Mouse (Mus musculus): ENCODE data around the gene Ndufa6. TPM values are rescaled to one million over a fixed set of nuclear protein-coding genes. Genes with fewer than 3 reads are reported as not detected.

The Ndufa6 gene
- polyA plus RNA-seq, 1 experiment from 2014 or later, result 382 TPM

DNA sequence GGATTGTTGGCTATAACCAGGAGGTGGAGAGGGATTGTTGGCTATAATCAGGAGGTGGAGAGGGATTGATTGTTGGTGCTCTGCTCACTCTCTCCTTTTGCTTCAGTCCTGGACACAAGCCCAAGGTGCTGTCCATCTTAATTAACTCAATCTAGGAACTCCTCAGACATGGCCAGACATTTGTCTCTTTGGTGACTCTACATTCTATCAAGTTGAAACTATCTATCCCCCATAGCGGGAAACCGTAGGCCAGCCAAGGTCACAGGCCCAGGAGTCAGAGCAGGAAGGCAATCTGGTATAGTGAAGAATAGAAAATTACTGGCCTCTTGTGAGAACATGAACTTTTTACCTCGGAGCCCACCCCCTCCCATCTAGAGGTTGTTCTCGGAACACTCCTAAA lies 8.1 kb upstream of the Ndufa6 start:
- Histone ChIP-seq H3K36me3 (no peaks in the 10 kb centered on the region), H3K4me3 (no peak overlapping the region), H3K4me2 (no peak overlapping the region), H3K27me3 (0 out of 2 replicates have a peak, but pooled peaks cover 4% of the 10 kb centered on the region), H3K9me3 (no peaks in the 10 kb centered on the region), H3K27ac (no peak overlapping the region), H3K4me1 (replicated peaks) (peaks cover 5% of the 10 kb centered on the region; the same call in 1 of the 2 replicates), H3K9ac (no peak overlapping the region)
- ATAC-seq (ENCODE audit: low FRiP score), result no peak
- 90% methylated on average over 3 of the region's 4 CpGs for WGBS

DNA sequence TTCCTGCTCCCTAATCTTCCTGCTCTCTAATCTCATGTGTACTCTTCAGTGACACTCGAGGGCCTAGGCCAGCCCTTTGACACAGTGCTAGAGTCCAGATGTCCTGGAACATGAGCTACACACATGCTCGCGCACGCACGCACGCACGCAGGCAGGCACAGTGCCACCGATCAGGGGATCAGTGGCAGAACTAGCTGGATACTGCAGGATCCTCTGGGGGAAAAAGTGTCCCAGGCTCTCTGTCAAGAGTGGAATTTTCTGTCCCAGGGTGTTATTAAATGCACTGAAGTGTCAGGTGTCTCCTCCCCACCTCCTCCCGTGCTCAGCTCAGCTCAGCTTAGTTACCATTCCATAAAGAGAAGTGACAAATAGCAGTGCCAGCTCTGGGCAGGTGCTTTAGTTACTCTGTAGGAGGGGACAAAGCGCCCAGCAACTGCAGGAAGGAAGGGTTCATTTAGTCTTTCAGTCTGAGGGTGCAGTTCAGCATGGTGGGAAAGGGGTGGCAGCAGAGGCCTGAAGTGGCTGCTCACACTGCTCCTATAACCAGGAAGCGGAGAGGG lies 7.4 kb upstream of the Ndufa6 start:
- no peak for ATAC-seq (ENCODE audit: low FRiP score)
- no peaks in the 10 kb centered on the region for H3K36me3 ChIP-seq
- H3K4me1 ChIP-seq (replicated peaks), result peaks cover 5% of the 10 kb centered on the region; the same call in 1 of the 2 replicates
- H3K9me3 ChIP-seq, result no peaks in the 10 kb centered on the region
- no peak overlapping the region for H3K27ac ChIP-seq
- 82% methylated on average over 11 of the region's 11 CpGs for WGBS
- 0 out of 2 replicates have a peak, but pooled peaks cover 4% of the 10 kb centered on the region for H3K27me3 ChIP-seq
- H3K9ac ChIP-seq, result no peak overlapping the region
- H3K4me3 ChIP-seq, result no peak overlapping the region
- no peak overlapping the region for H3K4me2 ChIP-seq

DNA sequence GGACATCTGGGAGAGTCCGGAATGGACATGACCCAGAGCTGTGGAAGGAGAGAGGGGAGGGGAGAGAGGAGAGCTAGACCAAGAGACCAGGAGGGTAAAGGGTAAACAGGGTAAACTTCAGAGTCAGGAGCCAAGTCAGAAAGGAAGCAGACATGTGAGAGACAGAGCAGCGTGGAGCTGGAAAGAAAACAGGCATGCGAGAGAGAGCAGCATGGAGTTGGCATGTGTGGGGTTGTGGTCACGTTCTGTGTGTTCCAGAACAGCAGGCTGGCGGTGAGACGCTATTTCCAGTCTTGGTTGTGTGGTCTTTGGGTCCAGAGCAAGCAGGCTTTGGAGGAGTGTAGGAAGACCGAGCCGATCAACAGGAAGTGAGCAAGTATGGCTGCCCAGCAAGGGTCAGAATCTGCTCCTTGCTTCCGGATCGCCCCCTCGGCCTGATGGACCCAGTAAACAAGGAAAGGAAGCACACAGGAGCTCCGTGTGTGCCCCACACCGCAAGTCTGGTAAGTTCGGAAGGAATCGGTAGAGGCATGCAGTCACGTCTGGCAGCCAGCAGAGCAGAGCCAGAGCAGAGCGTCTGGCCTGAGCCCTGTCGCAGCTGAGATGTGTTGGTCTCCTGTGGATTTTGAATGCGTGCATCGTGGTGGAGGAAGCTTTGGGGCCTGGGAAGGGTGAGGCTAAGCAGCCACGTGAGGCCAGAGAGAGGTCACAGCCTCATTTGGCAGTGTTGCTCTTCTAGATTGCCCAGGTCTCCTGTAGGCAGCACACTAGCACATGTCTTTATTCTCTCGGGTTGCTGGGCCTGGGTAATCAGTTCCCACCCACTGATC lies 4.5 kb upstream of the Ndufa6 start:
- Histone ChIP-seq H3K4me1 (replicated peaks) (peaks cover 10% of the 10 kb centered on the region), H3K4me3 (no peak overlapping the region), H3K9me3 (no peaks in the 10 kb centered on the region), H3K27me3 (0 out of 2 replicates have a peak, but pooled peaks cover 4% of the 10 kb centered on the region), H3K9ac (0 out of 2 replicates have a peak overlapping the region, but pooled peaks have one; percentile 19), H3K4me2 (no peak overlapping the region), H3K36me3 (no peaks in the 10 kb centered on the region), H3K27ac (peak overlapping the region; percentile 12; the same call in 1 of the 2 replicates)
- no peak for ATAC-seq (ENCODE audit: low FRiP score)
- 64% methylated on average over 22 of the region's 22 CpGs for WGBS

DNA sequence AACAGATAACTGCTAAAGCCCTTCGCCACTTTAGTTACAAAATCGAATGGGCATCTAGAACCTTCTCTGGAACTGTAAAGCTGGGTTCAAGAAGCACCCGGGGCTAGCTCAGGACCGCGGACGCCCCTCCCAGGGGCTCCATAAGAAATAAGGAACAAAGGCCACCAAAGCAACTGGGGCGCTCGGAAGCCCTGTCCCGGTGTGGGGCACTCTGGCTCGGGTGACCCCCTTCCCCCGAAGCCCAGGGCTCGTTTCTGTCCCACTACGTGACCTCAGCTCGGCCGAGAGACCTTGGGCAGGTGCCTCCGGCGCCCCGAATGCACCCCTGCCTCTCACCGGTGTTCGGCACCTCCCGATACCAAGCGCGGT lies 393 bp downstream of the Ndufa6 start:
- Histone ChIP-seq H3K36me3 (peaks cover 24% of the 10 kb centered on the region), H3K9me3 (no peaks in the 10 kb centered on the region), H3K27me3 (0 out of 2 replicates have a peak, but pooled peaks cover 4% of the 10 kb centered on the region), H3K9ac (peak overlapping the region; percentile 95), H3K4me1 (replicated peaks) (peaks cover 28% of the 10 kb centered on the region), H3K27ac (peak overlapping the region; percentile 90), H3K4me2 (peak overlapping the region; percentile 86), H3K4me3 (peak overlapping the region; percentile 85)
- peak; percentile 65 for ATAC-seq (ENCODE audit: low FRiP score)
- 0% methylated on average over 23 of the region's 23 CpGs for WGBS

DNA sequence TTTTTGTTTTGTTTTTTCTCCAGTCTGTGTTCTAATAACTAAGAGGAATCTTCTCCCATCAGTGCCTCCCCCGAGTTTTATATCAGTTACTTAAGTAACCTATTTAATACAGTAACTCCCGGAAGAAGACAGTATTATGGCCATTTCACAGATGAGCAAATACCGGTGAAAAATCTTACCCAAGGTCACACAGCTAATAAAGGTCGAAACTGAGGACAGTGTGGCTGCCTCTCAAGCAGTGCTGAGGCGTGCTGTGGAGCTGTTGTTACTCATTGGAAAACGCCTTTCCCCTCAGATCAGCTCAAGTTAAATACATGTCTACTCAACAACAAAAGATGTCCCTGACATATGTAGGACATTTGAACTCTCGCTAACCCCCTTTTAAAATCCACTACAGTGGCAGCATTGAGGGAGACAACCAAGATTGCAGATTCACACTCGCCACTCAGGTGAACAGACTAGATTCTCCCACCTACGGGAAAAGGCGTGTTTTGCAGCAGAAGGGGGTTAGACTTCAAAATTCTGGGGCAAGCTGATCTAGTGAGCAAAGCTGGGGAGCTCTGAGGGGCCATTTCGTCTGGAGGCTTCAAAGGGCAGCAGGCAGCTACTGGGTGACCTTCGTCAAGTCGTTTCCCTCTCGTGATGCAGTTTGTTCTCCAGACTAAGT lies 911 bp downstream of the Ndufa6 start:
- peaks cover 29% of the 10 kb centered on the region for H3K36me3 ChIP-seq
- peak overlapping the region; percentile 95 for H3K9ac ChIP-seq
- H3K4me2 ChIP-seq, result peak overlapping the region; percentile 86
- no peaks in the 10 kb centered on the region for H3K9me3 ChIP-seq
- 0 out of 2 replicates have a peak, but pooled peaks cover 4% of the 10 kb centered on the region for H3K27me3 ChIP-seq
- H3K4me3 ChIP-seq, result peak overlapping the region; percentile 85
- ATAC-seq (ENCODE audit: low FRiP score), result no peak; the same call in 1 of the 2 replicates
- WGBS, result 31% methylated on average over 14 of the region's 14 CpGs
- H3K4me1 ChIP-seq (replicated peaks), result peaks cover 31% of the 10 kb centered on the region
- H3K27ac ChIP-seq, result peak overlapping the region; percentile 90

DNA sequence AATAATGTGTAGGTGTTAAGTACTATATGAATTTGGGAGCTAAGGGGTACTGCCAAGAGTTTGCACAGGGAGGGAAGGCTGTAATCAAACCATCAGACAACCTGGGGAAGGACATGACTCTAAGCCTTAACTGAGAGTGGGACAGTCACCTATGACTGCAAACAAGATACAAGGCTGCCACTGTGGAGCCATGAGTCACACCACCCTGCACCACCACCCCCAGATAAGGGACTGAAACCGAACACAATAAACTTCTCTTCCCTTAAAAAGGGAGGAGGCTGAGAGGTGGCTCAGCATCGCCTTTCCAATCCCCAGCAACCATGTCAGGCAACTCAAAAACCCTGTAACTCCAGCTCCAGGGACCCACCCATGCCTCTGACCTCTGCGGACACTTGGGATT lies 2.6 kb downstream of the Ndufa6 start:
- no peak for ATAC-seq (ENCODE audit: low FRiP score)
- H3K9me3 ChIP-seq, result no peaks in the 10 kb centered on the region
- no peak overlapping the region for H3K4me3 ChIP-seq
- H3K36me3 ChIP-seq, result peaks cover 36% of the 10 kb centered on the region
- H3K27ac ChIP-seq, result no peak overlapping the region
- H3K4me2 ChIP-seq, result no peak overlapping the region
- WGBS, result 92% methylated on average over 3 of the region's 3 CpGs
- H3K4me1 ChIP-seq (replicated peaks), result peaks cover 49% of the 10 kb centered on the region
- no peaks in the 10 kb centered on the region for H3K27me3 ChIP-seq
- H3K9ac ChIP-seq, result no peak overlapping the region

DNA sequence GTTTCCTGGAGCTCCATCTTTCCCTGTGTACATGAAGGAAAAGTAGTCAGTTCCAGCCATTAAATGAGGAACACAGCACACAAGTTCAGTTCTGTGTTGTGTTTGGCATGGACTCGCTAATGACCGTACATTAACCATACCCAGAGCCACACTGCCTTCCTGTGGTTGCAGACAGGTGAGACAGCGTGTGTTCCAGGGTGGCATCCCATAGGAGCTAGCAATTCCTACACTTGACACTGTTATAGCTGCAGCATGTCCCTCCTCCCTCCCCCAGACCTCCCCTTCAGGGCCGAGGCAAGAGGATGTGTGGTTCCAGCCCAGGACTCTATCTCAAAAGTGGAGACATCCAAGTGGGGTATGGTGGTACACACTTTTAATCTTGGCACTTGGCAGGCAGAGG lies 3.8 kb downstream of the Ndufa6 start:
- WGBS, result 96% methylated on average over 4 of the region's 4 CpGs
- no peak for ATAC-seq (ENCODE audit: low FRiP score)
- Histone ChIP-seq H3K9ac (no peak overlapping the region), H3K4me3 (no peak overlapping the region), H3K9me3 (no peaks in the 10 kb centered on the region), H3K27me3 (no peaks in the 10 kb centered on the region), H3K27ac (no peak overlapping the region), H3K4me2 (no peak overlapping the region), H3K4me1 (replicated peaks) (peaks cover 50% of the 10 kb centered on the region), H3K36me3 (peaks cover 36% of the 10 kb centered on the region)

DNA sequence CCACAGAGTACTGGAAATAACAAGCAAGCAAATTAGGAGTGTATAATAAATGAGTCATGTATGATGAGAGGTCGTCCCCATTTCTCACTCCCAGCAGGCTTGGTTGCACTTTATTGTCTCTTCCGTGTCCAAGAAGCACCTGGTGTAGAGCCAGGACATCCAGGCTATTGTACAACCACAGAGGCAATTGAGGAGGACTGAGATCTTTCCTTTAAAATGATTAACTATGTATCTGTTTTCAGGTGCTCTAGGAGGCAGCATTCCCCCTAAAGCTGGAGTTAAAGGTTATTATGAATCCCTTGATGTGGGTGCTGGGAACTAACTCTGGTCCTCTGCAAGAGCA lies 5.2 kb downstream of the Ndufa6 start:
- Histone ChIP-seq H3K9ac (no peak overlapping the region), H3K27ac (no peak overlapping the region), H3K4me2 (no peak overlapping the region), H3K9me3 (no peaks in the 10 kb centered on the region), H3K4me3 (no peak overlapping the region), H3K27me3 (no peaks in the 10 kb centered on the region), H3K4me1 (replicated peaks) (peaks cover 45% of the 10 kb centered on the region), H3K36me3 (peaks cover 36% of the 10 kb centered on the region)
- WGBS, result 92% methylated on average over 2 of the region's 2 CpGs
- ATAC-seq (ENCODE audit: low FRiP score), result no peak

DNA sequence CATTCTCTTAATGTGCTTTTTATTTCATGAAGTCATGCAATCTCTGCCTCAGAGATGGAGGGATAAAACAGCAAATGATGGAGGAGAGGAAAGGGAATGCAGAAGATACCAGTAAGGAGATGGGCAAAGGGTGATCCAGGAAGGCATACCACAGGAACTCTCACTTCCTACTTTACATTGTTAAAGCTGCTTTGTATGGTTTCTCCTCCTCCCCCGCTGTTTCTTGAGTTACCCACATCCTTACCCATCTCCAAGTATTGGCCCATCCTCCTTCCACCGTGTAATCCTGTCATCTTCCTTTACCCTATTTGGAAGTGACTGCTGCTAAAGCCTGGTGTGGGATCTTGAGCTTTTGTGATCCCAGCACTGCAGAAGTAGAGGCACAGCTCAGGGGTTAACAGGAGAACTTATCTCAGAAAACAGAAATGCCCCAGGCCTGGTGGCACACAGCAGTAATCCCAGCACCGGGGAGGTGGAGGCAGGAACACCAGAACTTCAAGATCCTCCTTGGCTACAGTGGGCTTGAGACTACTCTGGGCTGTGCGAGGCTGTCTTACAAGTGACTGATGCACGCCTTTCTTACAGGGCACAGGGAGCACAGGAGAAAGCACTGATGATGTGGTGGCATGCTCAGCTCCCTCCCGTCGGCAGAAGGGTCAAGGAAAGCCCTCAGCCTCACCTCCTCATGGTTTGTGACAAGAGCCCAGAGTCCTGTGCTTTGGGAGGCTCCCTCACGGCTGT lies 5.7 kb downstream of the Ndufa6 start:
- H3K4me2 ChIP-seq, result no peak overlapping the region
- ATAC-seq (ENCODE audit: low FRiP score), result no peak
- H3K9me3 ChIP-seq, result no peaks in the 10 kb centered on the region
- H3K27me3 ChIP-seq, result no peaks in the 10 kb centered on the region
- 87% methylated on average over 8 of the region's 8 CpGs for WGBS
- H3K36me3 ChIP-seq, result peaks cover 36% of the 10 kb centered on the region
- peaks cover 44% of the 10 kb centered on the region for H3K4me1 ChIP-seq (replicated peaks)
- peak overlapping the region; percentile 77; the same call in 1 of the 2 replicates for H3K9ac ChIP-seq
- no peak overlapping the region for H3K27ac ChIP-seq
- H3K4me3 ChIP-seq, result no peak overlapping the region

DNA sequence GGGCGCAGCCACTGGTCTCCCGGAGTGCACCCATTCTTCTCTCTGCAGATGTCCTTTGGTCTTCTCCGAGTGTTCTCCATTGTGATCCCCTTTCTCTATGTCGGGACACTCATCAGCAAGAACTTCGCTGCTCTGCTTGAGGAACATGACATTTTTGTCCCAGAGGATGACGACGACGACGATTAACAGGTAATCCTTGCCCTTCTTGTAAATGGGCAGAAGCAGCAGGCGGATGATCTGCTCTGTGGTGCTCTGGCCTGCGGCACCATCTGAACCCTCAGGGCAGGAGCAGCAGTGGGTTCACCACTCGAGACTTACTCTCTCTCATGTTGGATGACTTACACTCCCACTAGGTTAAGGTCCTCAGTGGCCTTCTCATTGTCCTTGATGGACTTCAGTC lies 6.3 kb downstream of the Ndufa6 start:
- no peak overlapping the region for H3K27ac ChIP-seq
- peaks cover 36% of the 10 kb centered on the region for H3K36me3 ChIP-seq
- peak overlapping the region; percentile 77 for H3K9ac ChIP-seq
- H3K4me1 ChIP-seq (replicated peaks), result peaks cover 39% of the 10 kb centered on the region
- WGBS, result 96% methylated on average over 12 of the region's 12 CpGs
- ATAC-seq (ENCODE audit: low FRiP score), result no peak
- H3K27me3 ChIP-seq, result no peaks in the 10 kb centered on the region
- no peak overlapping the region; the same call in 1 of the 2 replicates for H3K4me2 ChIP-seq
- no peaks in the 10 kb centered on the region for H3K9me3 ChIP-seq
- no peak overlapping the region for H3K4me3 ChIP-seq

DNA sequence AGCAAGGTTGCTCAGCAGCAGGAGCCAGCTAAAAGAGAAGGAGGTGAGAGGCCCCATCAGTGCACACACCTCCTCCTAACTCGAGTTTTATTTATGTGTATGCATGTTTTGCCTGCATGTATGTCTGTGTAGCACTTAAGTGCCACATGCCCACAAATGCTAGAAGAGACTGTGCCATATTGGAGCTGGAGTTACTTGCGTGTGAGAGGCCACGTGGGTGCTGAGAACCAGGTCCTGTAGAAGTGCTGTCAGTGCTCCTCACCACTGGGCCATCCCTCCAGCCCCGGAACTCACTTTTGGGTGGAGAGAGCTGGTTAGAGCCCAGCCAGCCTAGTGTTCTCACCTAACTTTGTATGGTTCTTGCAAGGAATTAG lies 6.8 kb downstream of the Ndufa6 start:
- Histone ChIP-seq H3K4me2 (peak overlapping the region; percentile 84), H3K27me3 (0 out of 2 replicates have a peak, but pooled peaks cover under 1% of the 10 kb centered on the region), H3K27ac (peak overlapping the region; percentile 92), H3K9ac (peak overlapping the region; percentile 77), H3K9me3 (no peaks in the 10 kb centered on the region), H3K4me3 (peak overlapping the region; percentile 55), H3K36me3 (peaks cover 36% of the 10 kb centered on the region), H3K4me1 (replicated peaks) (peaks cover 33% of the 10 kb centered on the region)
- WGBS, result 88% methylated on average over 4 of the region's 4 CpGs
- no peak for ATAC-seq (ENCODE audit: low FRiP score)

Data from hindbrain, embryonic 13.5 days (tissue).